Mouse (Mus musculus) C2C12 (cell line): Measurements from ENCODE around the gene Urgcp. TPM values are rescaled to one million over a fixed set of nuclear protein-coding genes. Genes with fewer than 3 reads are reported as not detected.
"Not testable (repeated sequence)": the region's sequence is repeated elsewhere in the genome, so short reads cannot be mapped to it uniquely, and the experiment has no call there.

Experiments
- H3K27me3 ChIP-seq: one replicate; pipeline ENCODE4 v1.6.1; 2011; ENCODE audit not compliant: control insufficient read depth, insufficient read depth, insufficient read length
- H3K36me3 ChIP-seq: one replicate; pipeline ENCODE4 v1.6.1; 2011; ENCODE audit not compliant: control insufficient read depth, insufficient read depth
- H3K4me3 ChIP-seq: one replicate; pipeline ENCODE4 v1.5.1; 2011; ENCODE audit warnings: mild to moderate bottlenecking, control low read depth; ENCODE audit not compliant: poor library complexity, insufficient read depth, severe bottlenecking
- H3K79me2 ChIP-seq: one replicate; pipeline ENCODE4 v1.6.1; 2011; ENCODE audit not compliant: control insufficient read depth, insufficient read depth
- H3K79me3 ChIP-seq: one replicate; pipeline ENCODE4 v1.6.1; 2011; ENCODE audit warnings: low read depth, control low read depth
- H3ac ChIP-seq: one replicate; pipeline ENCODE3; 2011; ENCODE audit warnings: low read depth; ENCODE audit not compliant: control insufficient read depth, insufficient read length
- CEBPB ChIP-seq: IDR thresholded peaks from one replicate; pipeline ENCODE4 v1.6.1; 2011; ENCODE audit warnings: low read depth, mild to moderate bottlenecking, control low read depth, moderate library complexity
- CTCF ChIP-seq: IDR thresholded peaks from one replicate; pipeline ENCODE4 v1.5.1; 2011; ENCODE audit not compliant: control insufficient read depth, insufficient read depth, insufficient read length
- FOSL1 ChIP-seq: IDR thresholded peaks from one replicate; pipeline ENCODE4 v1.8.0; 2011; ENCODE audit warnings: mild to moderate bottlenecking, low read length; ENCODE audit not compliant: poor library complexity, insufficient read depth, severe bottlenecking
- MAX ChIP-seq: IDR thresholded peaks from one replicate; pipeline ENCODE4 v1.6.1; 2011; ENCODE audit warnings: mild to moderate bottlenecking, control low read depth
- MYOD1 ChIP-seq: IDR thresholded peaks from one replicate; pipeline ENCODE4 v1.6.1; 2011; ENCODE audit warnings: low read depth; ENCODE audit not compliant: control insufficient read depth, insufficient read length
- MYOG ChIP-seq: IDR thresholded peaks from one replicate; pipeline ENCODE4 v1.6.1; 2011; ENCODE audit not compliant: control insufficient read depth, insufficient read length; ENCODE audit errors: extremely low read depth
- USF1 ChIP-seq: IDR thresholded peaks from one replicate; pipeline ENCODE4 v1.6.1; 2011; ENCODE audit warnings: low read depth, mild to moderate bottlenecking, control low read depth, moderate library complexity
- long read RNA-seq, 2 experiments: library from polyadenylated mRNA; unstranded; transcript quantifications; one replicate each; pipeline ENCODE4 v2.0.0; 2019 to 2020
- polyA plus RNA-seq: library from polyadenylated mRNA; unstranded; fragments of >200 nt; fragmentation: generic; extraction: Trizol; gene quantifications from one replicate; pipeline ENCODE4 v1.2.1, GENCODE M21; 2012; ENCODE audit warnings: missing spikeins

Urgcp gene
- polyA plus RNA-seq, result 22.3 TPM
- long read RNA-seq, experiment 1, full-length matches to known transcripts, result 12 of 28 reads
- long read RNA-seq, experiment 1, partial matches to known transcripts, result 1 of 28 reads
- long read RNA-seq, experiment 1, other reads (novel, unspliced or antisense), result 15 of 28 reads
- long read RNA-seq, experiment 2, full-length matches to known transcripts, result 314 of 476 reads
- long read RNA-seq, experiment 2, partial matches to known transcripts, result 10 of 476 reads
- long read RNA-seq, experiment 2, other reads (novel, unspliced or antisense), result 152 of 476 reads

GRCm38 (mm10) chr11:5761820-5762632 lies at the start of gene Urgcp:
Gene Urgcp, minus strand, starts transcription at chr11:5762376.
- peaks cover 15% of the 10 kb centered on the region for H3K79me3 ChIP-seq
- no peaks in the 10 kb centered on the region for H3K27me3 ChIP-seq
- H3K4me3 ChIP-seq, result peak within 1 kb of the TSS; percentile 64
- peak within 1 kb of the TSS; percentile 91 for H3ac ChIP-seq
- TF ChIP-seq MYOG, result no peak
- TF ChIP-seq USF1, result peak; percentile 92
- peak; percentile 82 for TF ChIP-seq MAX
- peaks cover 5% of the 10 kb centered on the region for H3K36me3 ChIP-seq
- H3K79me2 ChIP-seq, result peaks cover 57% of the 10 kb centered on the region

GRCm38 (mm10) chr11:5809487-5809886 lies 47.3 kb upstream of the Urgcp start:
- not testable (repeated sequence) for H3ac ChIP-seq, H3K27me3 ChIP-seq, H3K36me3 ChIP-seq, H3K79me3 ChIP-seq, H3K79me2 ChIP-seq, H3K4me3 ChIP-seq

- Histone ChIP-seq H3K36me3 (no peaks in the 10 kb centered on the region), H3K4me3 (no peak overlapping the region), H3K79me3 (no peaks in the 10 kb centered on the region), H3K79me2 (no peaks in the 10 kb centered on the region), H3ac (no peak overlapping the region), H3K27me3 (no peaks in the 10 kb centered on the region)
- TF ChIP-seq MAX, result no peak
Observed at GRCm38 (mm10) chr11:5807956-5808355, 45.8 kb upstream of the Urgcp start.

GRCm38 (mm10) chr11:5805711-5806110 lies 43.5 kb upstream of the Urgcp start:
- Histone ChIP-seq H3K36me3 (peaks cover 7% of the 10 kb centered on the region), H3K79me3 (no peaks in the 10 kb centered on the region), H3ac (no peak overlapping the region), H3K27me3 (no peaks in the 10 kb centered on the region), H3K79me2 (no peaks in the 10 kb centered on the region), H3K4me3 (no peak overlapping the region)
- TF ChIP-seq MYOG (no peak), USF1 (no peak), FOSL1 (no peak), MYOD1 (no peak), CTCF (no peak), CEBPB (no peak), MAX (no peak)

GRCm38 (mm10) chr11:5804174-5804573 lies 42.0 kb upstream of the Urgcp start:
- Histone ChIP-seq H3K4me3 (no peak overlapping the region), H3ac (no peak overlapping the region), H3K27me3 (no peaks in the 10 kb centered on the region), H3K36me3 (peaks cover 22% of the 10 kb centered on the region), H3K79me2 (no peaks in the 10 kb centered on the region), H3K79me3 (no peaks in the 10 kb centered on the region)
- no peak for TF ChIP-seq FOSL1
- TF ChIP-seq MYOG, result no peak
- no peak for TF ChIP-seq MAX
- no peak for TF ChIP-seq USF1
- TF ChIP-seq MYOD1, result no peak

GRCm38 (mm10) chr11:5803551-5803981 lies 41.4 kb upstream of the Urgcp start, which contains the start of gene Pgam2:
Gene Pgam2, minus strand, starts transcription at chr11:5803733.
- no peak within 1 kb of the TSS for H3ac ChIP-seq
- H3K27me3 ChIP-seq, result no peaks in the 10 kb centered on the region
- no peaks in the 10 kb centered on the region for H3K79me3 ChIP-seq
- H3K4me3 ChIP-seq, result no peak within 1 kb of the TSS
- H3K36me3 ChIP-seq, result peaks cover 28% of the 10 kb centered on the region
- TF ChIP-seq CTCF (no peak), MYOD1 (no peak), FOSL1 (no peak), USF1 (no peak), MYOG (no peak), MAX (no peak), CEBPB (no peak)
- no peaks in the 10 kb centered on the region for H3K79me2 ChIP-seq
